Mouse (Mus musculus): Measurements from ENCODE around the gene Cfap298. TPM values are rescaled to one million over a fixed set of nuclear protein-coding genes. Genes with fewer than 3 reads are reported as not detected.

The Cfap298 gene
- total RNA-seq (2023): 10 to 100 TPM; 12.0 to 24.6 TPM

GRCm38 (mm10) chr16:90934687-90935328 is at the start of gene Cfap298:
Gene Cfap298 (minus strand): TSS chr16:90935114.

Other genes starting within 250 kb of the Cfap298 start
- gene Mis18a, start 207.7 kb downstream of the Cfap298 start, total RNA-seq (2023): 10 to 100 TPM; 20.3 to 22.9 TPM
- not detected for gene Mrap, start 196.9 kb downstream of the Cfap298 start, total RNA-seq (2023)
- 10 to 100 TPM; 33.6 to 36.9 TPM for gene Urb1, start 124.7 kb downstream of the Cfap298 start, total RNA-seq (2023)
- not detected for gene Eva1c, start 108.4 kb downstream of the Cfap298 start, total RNA-seq (2023)
- 10 to 100 TPM; 44.5 to 58.1 TPM for gene Synj1, start 76.2 kb upstream of the Cfap298 start, total RNA-seq (2023)
- gene Paxbp1, start 109.4 kb upstream of the Cfap298 start, total RNA-seq (2023): 100 to 1,000 TPM; 112 to 123 TPM
- gene 4932438H23Rik, start 160.0 kb upstream of the Cfap298 start, total RNA-seq (2023): under 1 TPM in 1 of 2 experiments, not detected in 1; 0.71 TPM

Data from B cell, adult 67 days (primary cell).